Mouse (Mus musculus) limb, embryonic 15.5 days (tissue): ENCODE measurements at regions not wholly inside any gene's neighbourhood (a gene's known extent, or its start where the extent isn't known, plus 50 kb on each side); places are given as distances from the start of the nearest gene placed in this dataset.

Source experiments
- ATAC-seq: fragments of 200-750 bp; cut with Nextera tagmentation; 2 replicates; pipeline ENCODE4 v1.8.0; 2017; ENCODE audit warnings: low read depth, moderate TSS enrichment; ENCODE audit not compliant: insufficient number of reproducible peaks, low FRiP score, low TSS enrichment
- H3K27ac ChIP-seq: fragments of 300-500 bp; sonication (generic); 2 replicates; pipeline ENCODE4 v1.5.1; 2015; ENCODE audit warnings: moderate library complexity, mild to moderate bottlenecking, inconsistent platforms
- H3K27me3 ChIP-seq: fragments of 300-500 bp; sonication (generic); 2 replicates; pipeline ENCODE4 v1.6.1; 2015; ENCODE audit warnings: inconsistent platforms
- H3K36me3 ChIP-seq: fragments of 300-500 bp; sonication (generic); 2 replicates; pipeline ENCODE4 v1.6.1; 2015; ENCODE audit warnings: inconsistent platforms
- H3K4me1 ChIP-seq: fragments of 300-500 bp; sonication (generic); 2 replicates; pipeline ENCODE4 v1.6.1; 2015; ENCODE audit warnings: inconsistent platforms
- H3K4me2 ChIP-seq: fragments of 300-500 bp; sonication (generic); 2 replicates; pipeline ENCODE4 v1.6.1; 2015; ENCODE audit warnings: mild to moderate bottlenecking, inconsistent platforms
- H3K4me3 ChIP-seq: fragments of 300-500 bp; sonication (generic); 2 replicates; pipeline ENCODE4 v1.5.1; 2015; ENCODE audit warnings: mild to moderate bottlenecking, inconsistent platforms
- H3K9ac ChIP-seq: fragments of 300-500 bp; sonication (generic); 2 replicates; pipeline ENCODE4 v1.6.1; 2015; ENCODE audit warnings: inconsistent platforms
- H3K9me3 ChIP-seq: fragments of 300-500 bp; sonication (generic); 2 replicates; pipeline ENCODE4 v1.6.1; 2016; ENCODE audit warnings: inconsistent platforms
- WGBS: fragments of 180-500 bp; shearing (Covaris S2); methylation state at CpG from one replicate; pipeline ENCODE4 v1.1.7; 2015; 5-methylcytosine and 5-hydroxymethylcytosine counted together

DNA sequence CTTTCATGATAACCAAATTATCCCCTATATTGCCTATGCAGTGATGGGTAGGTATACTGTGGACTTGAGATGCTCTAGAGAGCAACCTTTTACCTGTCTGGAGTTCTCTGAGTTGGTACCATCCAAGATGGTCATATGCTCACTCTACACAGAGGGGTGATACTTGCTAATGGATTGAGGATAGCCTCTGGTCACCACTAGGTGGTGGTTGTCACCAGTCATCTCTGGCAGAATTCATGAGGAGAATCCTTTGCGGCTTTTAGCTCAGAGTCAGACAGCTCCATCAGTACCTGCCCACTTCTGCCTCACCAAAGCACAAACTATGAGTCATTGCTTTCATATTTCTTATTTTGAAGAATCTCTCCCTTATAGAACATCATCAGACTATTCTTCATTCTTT is 500.9 kb upstream of the Impad1 start:
- no peaks in the 10 kb centered on the region for H3K36me3 ChIP-seq
- no peak overlapping the region for H3K9ac ChIP-seq
- no peak overlapping the region for H3K4me2 ChIP-seq
- H3K27ac ChIP-seq = no peak overlapping the region
- H3K4me1 ChIP-seq = no peaks in the 10 kb centered on the region
- H3K9me3 ChIP-seq = no peaks in the 10 kb centered on the region
- WGBS = 95% methylated on average over 1 of the region's 1 CpGs
- no peak for ATAC-seq
- H3K27me3 ChIP-seq = no peaks in the 10 kb centered on the region
- H3K4me3 ChIP-seq = no peak overlapping the region

DNA sequence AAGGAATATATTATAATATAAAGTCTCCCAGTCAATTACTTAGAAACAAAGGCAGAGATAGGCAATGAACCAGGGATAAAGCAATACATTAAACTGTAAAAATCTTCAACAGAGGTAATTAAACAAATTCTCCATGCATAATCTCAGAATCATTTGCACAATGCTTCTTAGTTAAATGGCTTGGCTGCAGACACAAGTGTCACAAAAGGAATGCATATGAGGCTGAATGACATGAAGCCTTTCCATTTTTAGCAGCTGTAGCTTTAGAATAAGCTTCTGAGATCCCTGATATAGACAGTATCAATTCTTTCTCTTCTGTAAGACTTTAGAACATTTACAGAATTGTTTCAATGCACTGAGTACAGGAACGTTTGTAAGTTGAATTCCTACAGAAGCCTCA is 483.0 kb upstream of the Impad1 start:
- no peak for ATAC-seq
- Histone ChIP-seq H3K36me3 (no peaks in the 10 kb centered on the region), H3K4me3 (no peak overlapping the region), H3K4me2 (no peak overlapping the region), H3K4me1 (no peaks in the 10 kb centered on the region), H3K27me3 (no peaks in the 10 kb centered on the region), H3K27ac (no peak overlapping the region), H3K9ac (no peak overlapping the region), H3K9me3 (no peaks in the 10 kb centered on the region)
- WGBS = 63% methylated on average over 1 of the region's 1 CpGs
